Mouse (Mus musculus) cerebellum, adult 2 months (tissue): ENCODE results near the gene Ssc4d.

Experiments
- CTCF ChIP-seq: fragments of 200-500 bp; IDR thresholded peaks from 2 replicates; pipeline ENCODE4 v1.5.1; 2011; ENCODE audit warnings: low read depth, mild to moderate bottlenecking, control low read depth, low read length, moderate library complexity, borderline replicate concordance; ENCODE audit not compliant: insufficient read depth
- POLR2A ChIP-seq: fragments of 200-500 bp; IDR thresholded peaks from 2 replicates; pipeline ENCODE4 v1.6.1; 2011; ENCODE audit warnings: low read length, control low read depth, borderline replicate concordance; ENCODE audit not compliant: insufficient read depth

DNA sequence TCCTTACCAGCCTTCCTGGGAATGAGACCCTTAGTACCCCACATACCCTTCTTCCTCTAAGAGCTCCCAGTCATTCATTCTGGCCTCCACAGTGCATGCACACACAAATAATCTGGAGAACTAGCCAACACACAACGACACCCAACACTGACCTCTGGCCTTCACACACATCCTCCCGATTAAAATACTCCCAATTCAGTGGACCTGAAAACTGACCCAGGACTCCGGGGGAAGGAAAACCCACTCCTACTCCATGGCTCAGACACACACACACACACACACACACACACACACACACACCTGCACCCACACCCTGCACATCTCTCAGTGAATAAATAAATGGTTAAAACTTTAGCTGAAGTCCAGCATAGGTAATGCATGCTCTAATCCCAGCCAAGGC is 54.4 kb downstream of the Ssc4d start:
- TF ChIP-seq CTCF, result no peak
- TF ChIP-seq POLR2A, result no peak
